Mouse (Mus musculus) kidney, adult 18-20 months (tissue): ENCODE data around the gene Drap1.

Experiments
- DNase-seq: peaks from one replicate; pipeline ENCODE4 v3.0.0; 2021

The Drap1 gene

DNA sequence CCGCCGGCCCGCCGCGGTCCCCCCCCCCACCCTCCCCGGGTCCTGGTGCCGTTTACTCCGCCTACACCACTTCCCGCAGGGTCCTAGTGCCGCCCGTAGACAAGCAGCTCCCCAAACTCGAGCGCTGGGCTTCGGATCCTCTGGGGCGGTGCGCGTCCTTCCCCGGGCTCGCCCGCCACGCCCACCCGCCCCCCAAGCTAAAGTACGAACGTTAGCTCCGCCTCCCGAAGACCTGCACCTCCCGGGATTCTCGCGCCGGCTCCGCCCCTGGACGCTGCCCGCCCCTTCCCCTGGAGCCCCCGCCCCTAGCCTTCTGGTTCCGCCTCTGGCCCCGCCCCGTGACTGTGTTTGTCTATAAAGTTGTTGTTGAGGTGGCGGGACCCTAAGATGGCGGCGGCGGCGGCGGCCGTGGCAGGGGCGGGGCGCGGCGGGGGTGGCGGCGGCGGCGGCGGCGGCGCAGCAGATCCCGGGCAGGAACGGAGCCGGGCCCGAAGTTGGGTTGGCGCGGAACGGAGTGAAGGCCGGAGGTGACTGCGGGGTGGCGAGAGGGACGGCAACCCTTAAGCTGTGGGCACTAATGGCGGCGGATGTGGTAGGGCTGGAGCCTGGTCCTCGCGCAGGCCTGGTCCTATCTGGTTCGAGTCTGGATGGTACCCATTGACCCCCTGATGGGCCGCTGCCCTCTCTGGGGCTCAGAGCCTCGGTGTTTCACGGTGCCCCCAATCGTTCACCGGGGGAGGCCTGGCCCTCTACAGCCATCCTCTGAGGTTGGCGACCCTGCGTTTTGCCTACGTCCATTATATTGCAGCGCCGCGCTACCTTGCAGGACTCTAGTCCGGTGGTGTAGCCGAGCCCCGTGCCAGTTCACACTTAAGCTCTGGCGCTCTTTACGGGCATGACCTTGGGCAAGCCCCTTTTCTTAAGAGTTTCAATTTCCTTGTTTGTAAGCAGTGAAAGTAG is at the start of gene Drap1, which contains the start of gene AI837181:
Gene Drap1 (minus strand): TSS at position 198 of the 960 bp plus-strand sequence.
Gene AI837181 (plus strand): TSS at position 363 of the 960 bp plus-strand sequence.
- peak; percentile 93 for DNase-seq

- peak; percentile 79 for DNase-seq
These were observed 48.9 kb upstream of the Drap1 start, which contains the start of gene Efemp2 for GRCm38 (mm10) chr19:5473720-5474119. Gene Efemp2 (plus strand): TSS chr19:5473954.

DNA sequence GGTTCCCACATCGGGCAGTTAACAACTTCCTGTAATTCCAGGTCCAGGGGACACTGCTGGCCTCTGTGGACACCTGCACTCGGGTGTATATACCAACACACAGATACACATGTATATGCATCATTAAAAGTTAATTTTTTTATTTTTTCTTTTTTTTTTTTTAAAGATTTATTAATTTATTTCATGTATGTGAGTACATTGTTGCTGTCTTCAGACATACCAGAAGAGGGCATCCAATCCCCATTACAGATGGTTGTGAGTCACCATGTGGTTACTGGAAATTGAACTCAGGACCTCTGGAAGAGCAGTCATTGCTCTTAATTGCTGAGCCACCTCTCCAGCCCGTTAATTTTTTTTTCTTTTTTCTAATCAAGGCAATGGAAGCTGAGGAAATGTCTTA is 48.1 kb upstream of the Drap1 start:
- DNase-seq: no peak

DNA sequence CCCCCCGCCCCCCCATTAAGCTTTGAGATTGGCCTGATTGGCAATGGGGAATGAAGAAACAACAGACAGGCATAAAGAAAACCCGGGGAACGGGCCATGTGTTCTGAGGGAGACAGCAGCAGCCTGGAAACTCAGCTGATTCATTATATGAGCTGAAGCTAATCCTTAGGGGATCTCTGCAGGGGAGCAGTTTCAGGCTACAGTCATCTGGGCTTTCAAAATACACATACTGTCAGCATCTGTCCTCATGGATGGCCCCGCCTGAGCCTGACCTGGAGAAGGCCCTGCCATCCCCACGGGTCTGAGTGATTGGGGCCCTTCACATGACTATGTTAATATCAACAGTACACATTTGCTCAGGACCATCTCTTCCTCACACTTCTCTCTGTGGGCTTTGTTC is 47.1 kb upstream of the Drap1 start:
- DNase-seq: no peak

DNA sequence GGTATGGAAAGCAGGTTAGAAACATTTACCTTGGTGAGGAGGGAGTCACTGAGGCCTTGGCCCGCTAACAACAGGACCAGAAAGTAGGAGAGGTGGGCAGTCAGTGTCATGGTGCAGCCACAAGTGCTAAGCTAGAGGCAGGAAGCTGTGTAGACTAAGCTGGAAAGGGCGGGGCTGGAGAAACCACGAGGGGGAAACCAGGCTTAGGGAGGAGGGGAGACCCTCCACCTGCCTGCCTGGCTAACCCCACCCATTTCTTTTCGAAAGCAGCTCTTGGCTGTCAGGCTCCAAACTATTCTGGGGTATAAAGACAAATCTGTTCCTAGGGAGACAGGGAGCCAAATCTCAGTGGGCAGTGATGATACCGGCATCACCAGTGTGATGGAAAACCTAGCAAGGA is 43.6 kb upstream of the Drap1 start, which contains the start of gene Ctsw:
Gene Ctsw (minus strand): TSS at position 134 of the 400 bp plus-strand sequence.
- no peak for DNase-seq

DNA sequence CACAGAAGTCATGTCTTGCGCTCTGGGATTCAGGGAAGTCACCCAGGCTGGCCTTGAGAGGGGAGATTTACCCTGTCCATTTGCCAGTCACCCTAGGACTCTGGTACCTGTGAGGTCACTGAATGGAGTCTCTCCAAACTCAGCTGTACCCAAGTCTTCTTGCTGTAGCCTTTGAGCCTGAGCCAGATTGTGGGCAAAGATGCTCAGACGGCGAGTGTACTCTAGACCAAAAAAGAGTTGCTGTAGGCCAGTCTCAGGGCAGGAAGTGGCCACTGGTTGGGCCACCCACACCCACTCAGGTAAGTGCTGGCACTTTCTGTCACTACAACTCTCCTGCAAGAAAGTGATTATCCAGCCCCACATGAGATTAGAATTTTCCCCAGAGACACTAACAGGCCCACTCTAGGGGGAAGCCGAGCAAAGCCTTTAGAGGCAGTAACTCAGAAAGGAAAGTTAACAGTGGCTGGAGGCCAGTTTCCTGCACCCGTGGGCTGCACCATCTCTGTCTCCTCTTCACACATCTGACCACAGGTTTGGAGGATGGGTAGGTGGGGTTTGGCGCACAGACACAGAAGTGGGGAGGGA is 42.2 kb upstream of the Drap1 start:
- DNase-seq: no peak

DNA sequence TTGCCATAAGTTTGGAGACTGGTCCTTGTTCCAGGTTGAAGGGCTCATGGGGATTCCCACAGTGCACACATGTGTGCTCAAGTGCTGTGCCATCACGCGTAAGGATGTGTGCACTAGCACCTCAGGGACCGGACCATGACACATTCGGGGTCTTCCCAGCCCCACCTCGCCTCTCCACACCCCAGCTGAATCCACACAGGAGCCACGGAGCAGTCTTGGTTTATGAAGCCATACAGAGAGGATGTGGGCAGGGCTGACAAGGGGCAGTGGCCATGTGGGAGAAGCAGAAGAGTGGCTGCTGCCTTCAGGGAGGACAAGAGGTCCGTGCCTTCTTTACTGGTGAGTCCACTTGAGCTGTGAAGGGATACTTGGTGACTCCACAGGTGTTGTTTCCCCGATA is 40.3 kb upstream of the Drap1 start:
- no peak for DNase-seq

DNA sequence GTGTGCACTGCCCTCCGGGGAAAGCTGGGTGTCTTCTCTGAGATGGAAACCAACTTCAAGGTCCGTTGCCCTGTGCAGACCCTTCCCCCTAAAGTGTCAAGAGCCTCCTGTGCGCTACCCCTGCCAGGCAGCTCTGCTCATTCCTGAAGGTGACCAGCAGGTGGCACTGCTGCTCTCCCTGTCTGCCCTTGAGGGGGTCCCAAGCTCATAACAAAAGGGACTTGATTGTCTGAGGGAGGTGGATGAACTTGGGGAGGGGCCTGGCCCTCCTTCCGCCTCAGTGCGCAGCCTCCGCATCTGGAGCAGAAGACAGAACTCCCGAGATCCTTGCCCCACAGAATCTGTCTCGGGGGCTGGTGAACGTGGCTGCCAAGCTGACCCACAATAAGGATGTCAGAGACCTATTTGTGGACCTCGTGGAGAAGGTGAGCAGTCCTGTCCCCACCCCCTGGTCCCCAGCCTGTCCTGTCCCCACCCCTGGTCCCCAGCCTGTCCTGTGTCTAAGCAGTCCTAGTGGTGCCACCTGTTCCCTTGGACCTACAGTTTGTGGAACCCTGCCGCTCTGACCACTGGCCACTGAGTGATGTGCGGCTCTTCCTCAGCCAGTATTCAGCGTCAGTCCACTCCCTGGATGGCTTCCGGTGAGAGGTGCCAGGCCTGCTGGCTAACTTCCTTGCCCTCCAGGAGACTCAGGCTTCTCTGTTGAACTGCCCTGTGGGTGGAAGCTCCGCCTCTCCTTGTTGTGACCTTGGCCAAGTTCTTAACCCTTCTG is 39.2 kb upstream of the Drap1 start:
- DNase-seq: peak; percentile 49

DNA sequence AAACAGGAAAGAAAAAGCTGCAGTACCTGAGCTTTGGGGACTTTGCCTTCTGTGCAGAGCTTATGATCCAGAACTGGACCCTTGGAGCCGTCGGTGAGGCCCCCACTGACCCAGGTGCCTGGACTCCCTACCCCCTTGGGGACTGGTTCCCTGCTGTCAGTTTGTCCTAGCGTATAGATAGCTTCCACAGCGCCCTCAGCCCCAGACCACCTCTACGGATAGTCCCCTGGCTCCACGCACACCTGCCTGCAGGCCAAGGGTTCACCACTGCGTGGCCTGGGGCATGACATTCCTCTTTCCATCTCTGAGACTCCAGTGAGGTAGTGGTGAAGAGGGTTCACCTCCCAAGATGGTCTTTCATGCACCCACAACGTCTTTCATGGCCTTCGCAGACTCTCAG is 38.4 kb upstream of the Drap1 start:
- DNase-seq: no peak

DNA sequence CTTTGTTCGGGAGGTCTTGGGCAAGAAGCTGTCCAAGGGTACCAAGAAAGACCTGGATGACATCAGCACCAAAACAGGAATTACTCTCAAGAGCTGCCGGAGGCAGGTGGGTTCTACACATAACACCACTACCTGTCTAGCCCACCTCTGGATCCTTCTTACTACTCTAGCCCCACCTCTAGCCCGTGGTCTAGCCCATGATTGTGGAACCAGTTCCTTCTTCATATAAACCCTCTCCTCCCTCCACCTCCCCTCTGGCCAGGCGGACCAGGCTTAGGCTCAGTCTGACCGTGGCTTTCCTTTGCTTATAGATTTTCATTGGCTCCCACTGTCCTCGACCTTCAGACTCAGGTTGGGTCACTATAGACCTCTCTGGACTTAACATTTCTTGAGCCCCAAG is 36.6 kb upstream of the Drap1 start:
- no peak for DNase-seq

- peak; percentile 92 for DNase-seq
These were observed 35.7 kb upstream of the Drap1 start, which contains the start of gene Fibp for GRCm38 (mm10) chr19:5460465-5460911. Gene Fibp (plus strand): TSS chr19:5460615.

DNA sequence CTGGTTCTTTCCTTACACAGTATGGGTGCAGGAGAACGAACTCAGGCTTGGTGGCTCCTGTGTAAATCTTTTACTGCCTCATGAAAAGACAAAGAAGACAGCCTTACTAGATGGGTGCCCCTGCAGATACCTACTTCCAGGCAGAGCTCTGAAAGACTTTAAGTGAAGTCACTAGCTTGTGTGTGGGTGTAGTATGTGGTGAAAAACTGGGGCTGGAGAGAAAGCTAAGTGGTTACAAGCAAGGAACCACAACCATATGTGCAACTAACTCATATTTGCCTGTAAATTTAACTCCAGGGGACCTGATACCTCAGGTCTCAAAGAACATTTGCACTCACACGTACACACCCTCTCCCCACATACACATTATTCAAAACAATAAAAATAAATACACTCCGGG is 35.1 kb upstream of the Drap1 start:
- no peak for DNase-seq

DNA sequence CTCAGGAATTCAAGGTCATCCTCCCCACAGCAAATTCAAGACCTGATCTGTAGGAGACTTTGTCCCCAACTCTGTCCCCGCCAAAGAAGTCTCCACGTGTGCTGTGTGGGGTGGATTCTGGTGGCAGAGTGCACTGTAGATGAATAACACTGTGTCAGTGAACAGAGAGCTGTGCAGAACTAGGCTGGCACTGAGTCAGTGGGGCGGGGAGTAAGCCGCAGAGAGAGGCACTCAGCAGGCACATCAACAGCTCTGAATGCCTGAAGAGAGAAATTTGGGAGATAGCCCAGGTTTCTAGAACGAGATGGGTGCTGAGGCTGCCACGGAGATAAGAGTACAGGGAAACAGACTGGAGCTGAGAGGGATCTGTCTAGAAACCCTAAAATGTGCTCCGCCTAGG is 34.2 kb upstream of the Drap1 start:
- no peak for DNase-seq

- DNase-seq: no peak
These were observed 33.1 kb upstream of the Drap1 start, which contains the start of gene Ccdc85b for GRCm38 (mm10) chr19:5457746-5458442. Gene Ccdc85b (minus strand): TSS chr19:5457894.

DNA sequence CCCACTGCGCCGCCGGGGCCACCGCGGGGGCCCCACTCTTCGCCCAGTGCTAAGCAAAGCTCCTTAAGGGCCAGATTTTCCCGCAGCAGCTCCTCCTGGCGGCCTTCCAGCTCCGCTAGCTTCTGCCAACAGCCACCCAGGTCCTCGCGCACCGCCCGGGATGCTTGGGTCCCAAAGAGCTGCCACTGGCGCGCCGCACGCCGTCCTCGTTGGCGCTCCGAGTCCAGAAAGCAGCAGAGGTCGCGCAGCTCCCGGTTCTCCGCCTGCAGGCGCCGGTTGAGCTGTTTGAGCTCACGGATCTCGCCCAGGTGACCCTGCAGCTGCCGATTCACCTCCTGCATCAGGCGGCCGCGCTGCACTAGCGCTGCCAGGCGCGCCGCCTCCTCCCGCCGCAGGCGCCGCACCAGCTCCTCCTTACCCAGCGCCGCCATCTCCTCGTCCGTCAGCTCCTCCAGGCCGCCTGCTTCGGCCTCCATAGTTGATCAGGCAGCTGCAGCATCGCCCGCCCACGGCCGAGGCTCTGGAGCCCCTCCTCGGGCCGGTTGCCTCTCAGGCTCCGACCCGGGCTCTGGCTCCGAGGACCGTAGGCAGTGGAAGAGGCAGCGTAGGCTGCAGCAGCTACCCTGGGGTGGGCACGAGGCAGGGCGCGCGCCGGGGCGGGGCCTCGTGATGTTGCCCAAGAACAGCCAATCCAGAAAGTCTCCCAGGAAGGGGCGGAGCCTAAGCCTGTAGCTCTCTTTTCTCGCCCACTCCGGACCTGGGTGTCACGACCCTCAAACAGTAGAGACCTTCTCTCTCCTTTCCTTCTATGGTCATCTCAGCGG is 32.4 kb upstream of the Drap1 start:
- DNase-seq: peak; percentile 97

DNA sequence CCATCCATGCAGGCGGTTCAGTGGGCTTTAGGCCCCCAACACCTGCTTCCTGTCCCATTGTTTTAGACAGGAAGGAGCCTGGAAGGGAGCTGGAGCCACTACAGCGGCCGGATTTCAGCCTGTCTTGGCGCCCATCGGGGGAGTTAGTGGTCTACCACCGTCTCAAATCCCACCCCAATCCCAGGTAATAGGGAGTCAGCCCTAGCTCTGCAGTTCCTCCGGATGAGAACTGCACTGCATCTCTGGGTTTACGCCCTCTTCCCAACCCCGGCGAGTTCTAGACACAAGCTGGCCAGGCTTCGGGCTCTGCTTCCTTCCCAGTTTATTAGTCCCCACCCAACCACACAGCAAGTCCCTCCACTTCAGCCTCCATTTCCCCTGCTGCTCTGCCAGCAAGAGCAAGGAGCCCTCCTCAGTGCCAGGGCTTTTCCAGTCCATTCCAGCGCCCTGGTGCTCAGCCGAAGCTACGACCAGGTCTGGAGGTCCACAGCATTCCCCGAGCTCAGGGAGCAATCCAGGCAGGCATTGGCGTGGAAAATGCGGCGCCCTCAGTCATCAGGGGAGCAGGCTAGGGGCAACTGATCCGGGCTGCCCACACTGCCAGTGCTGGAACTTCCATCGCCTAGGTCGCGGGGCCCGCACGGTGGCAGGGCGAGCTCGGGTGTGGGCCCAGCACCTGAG is 31.6 kb upstream of the Drap1 start:
- peak; percentile 45 for DNase-seq

DNA sequence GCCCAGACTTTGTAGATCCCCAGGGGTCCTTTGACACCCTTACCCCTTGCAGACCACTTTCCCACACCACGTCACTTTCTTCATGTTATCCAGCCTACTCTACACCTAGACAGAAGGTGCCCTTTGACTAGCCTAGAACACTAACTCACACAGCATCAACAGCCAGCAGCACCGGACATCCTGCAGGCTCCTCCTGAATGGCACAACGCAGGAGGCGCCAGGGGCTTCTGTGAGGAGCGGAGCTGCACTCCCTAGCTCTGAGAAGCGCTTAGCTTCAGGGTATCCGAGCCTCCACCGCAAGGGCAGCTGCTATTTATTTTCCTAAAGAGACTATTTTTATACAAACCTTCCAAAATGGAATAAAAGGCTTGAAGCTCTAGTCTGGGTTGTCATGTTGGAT is 30.8 kb upstream of the Drap1 start:
- DNase-seq: no peak

GRCm38 (mm10) chr19:5455037-5455436 is 30.3 kb upstream of the Drap1 start:
- DNase-seq: no peak

- no peak for DNase-seq
These were observed 27.0 kb upstream of the Drap1 start for GRCm38 (mm10) chr19:5451766-5452165.

GRCm38 (mm10) chr19:5449673-5450072 is 24.9 kb upstream of the Drap1 start:
- DNase-seq: no peak
